1 mouse cellular context compared by ENCODE assay signal in the genomic region with DNA sequence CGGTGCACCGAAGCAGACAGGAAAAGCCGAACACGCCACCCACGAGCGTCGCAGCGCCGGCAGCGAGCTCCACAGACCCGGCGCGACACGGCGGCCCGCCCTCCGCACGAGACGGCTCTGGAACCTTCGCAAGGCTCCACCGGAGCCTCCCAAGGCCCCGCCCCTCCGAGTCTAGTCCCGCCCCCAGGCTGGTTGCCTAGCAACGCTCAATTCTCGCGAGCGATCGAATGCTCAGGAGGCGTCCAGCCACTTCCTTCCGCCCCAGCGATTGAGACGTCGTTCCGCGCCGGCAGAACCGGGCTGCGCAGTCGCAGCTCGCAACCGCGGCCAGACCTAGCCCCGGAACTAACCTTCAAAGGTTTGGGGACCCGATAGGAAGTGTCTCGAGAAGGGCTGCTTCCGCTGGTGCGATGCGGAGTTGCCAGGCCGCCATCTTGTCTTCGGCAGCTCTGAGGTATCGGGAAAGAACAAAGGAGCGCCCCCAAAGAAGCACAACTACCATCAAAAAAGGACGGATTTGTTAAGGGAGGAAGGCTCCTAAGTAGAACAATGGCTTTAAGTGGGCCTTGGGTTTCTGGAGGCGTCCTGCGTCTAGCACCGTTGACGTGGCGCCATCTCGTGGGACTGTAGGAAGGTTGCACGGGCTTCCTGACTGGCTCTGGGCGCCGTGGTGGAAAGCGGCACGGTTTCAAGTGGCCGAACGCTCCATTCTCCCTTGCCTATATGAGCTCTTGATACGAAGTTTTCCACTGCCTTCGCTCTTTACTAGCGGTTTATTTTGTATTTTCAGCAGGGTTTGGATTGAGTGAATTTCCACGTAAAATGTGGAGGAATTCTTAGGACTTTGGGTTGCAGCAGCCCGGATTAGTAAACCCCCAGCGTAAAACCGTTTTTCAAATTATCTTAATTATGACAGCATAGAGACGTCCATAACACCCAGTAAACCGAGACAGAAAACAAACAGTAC.
TF ChIP-seq lines count a peak whose summit lies in the region.

Gene Cacybp, minus strand, starts transcription at position 173 of the 967 bp plus-strand sequence.

TF ChIP-seq in MEL, 35 proteins besides CTCF, POLR2A, EP300 and RAD21 (continued from another document):
- TF ChIP-seq ZKSCAN1 (IDR thresholded peaks at IDR 0.05; ENCODE audit: low read depth, low read length): no peak
- no peak for TF ChIP-seq MAFK (IDR thresholded peaks at IDR 0.05; ENCODE audit: borderline replicate concordance, low read depth, low read length)
- TF ChIP-seq BHLHE40 (IDR thresholded peaks at IDR 0.05; ENCODE audit: borderline replicate concordance, low read depth, low read length): peak; percentile 81
- TF ChIP-seq CHD1 (IDR thresholded peaks at IDR 0.05; ENCODE audit: low read depth, low read length): 0 out of 2 replicates have a peak, but pooled peaks have one; percentile 68
- TF ChIP-seq GABPA (IDR thresholded peaks at IDR 0.05; ENCODE audit: low read depth, low read length): no peak
- TF ChIP-seq ELF1 (IDR thresholded peaks at IDR 0.05; ENCODE audit: low read depth, low read length): peak; percentile 90
- peak; percentile 96 for TF ChIP-seq HCFC1 (IDR thresholded peaks at IDR 0.05; ENCODE audit: low read depth, low read length)
- peak; percentile 95 for TF ChIP-seq NELFE (IDR thresholded peaks at IDR 0.05; ENCODE audit: low read depth, low read length)
- peak; percentile 16; the same call in 1 of the 2 replicates for TF ChIP-seq GATA1 (IDR thresholded peaks at IDR 0.05; ENCODE audit: low read depth, low read length)
- peak; percentile 87 for TF ChIP-seq KAT2A (conservative IDR thresholded peaks at IDR 0.05; ENCODE audit: low read depth, low read length)
- peak; percentile 91 for TF ChIP-seq POLR2AphosphoS2 (IDR thresholded peaks at IDR 0.05; ENCODE audit: low read length)
